Mouse (Mus musculus): Measurements from ENCODE around the gene Stx18. TPM values are rescaled to one million over a fixed set of nuclear protein-coding genes. Genes with fewer than 3 reads are reported as not detected.
A peak's percentile ranks its signal among the peaks of the same experiment; 100 is the strongest.

The Stx18 gene
- polyA plus RNA-seq, 1 experiment from 2014 or later = 45.9 TPM

DNA sequence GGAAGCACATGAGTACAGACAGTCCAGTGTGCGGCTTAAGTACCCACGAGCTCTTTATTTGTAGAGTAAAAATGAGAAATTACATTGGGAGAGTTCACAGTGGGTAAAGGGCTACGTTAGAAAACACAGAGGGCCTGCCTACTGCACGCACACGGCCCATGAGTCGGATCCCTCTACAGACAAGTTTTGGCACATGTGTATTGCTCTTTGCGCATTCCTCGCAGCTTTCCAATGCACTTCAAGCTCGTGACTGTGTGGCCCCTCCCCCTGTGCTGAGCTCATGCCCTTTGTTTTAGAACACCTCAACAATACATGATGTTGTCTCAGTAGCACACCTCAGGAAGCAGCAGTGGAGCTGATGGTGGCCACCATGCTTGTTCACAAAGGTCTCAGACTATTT lies 98.6 kb downstream of the Stx18 start:
- Histone ChIP-seq H3K27me3 (ENCODE audit: insufficient read depth, low read length) (no peaks in the 10 kb centered on the region), H3K4me2 (ENCODE audit: low read length) (no peak overlapping the region), H3K9ac (ENCODE audit: low read depth, low read length) (no peak overlapping the region), H3K4me3 (replicated peaks; ENCODE audit: low read depth, low read length) (no peak overlapping the region), H3K4me1 (replicated peaks; ENCODE audit: insufficient read depth, low read length) (no peaks in the 10 kb centered on the region), H3K27ac (no peak overlapping the region), H3K36me3 (ENCODE audit: insufficient read depth, low read length) (peaks cover 11% of the 10 kb centered on the region; the same call in 1 of the 2 replicates), H3K9me3 (replicated peaks; ENCODE audit: low read length) (no peaks in the 10 kb centered on the region)
- ATAC-seq (replicated peaks; ENCODE audit: low FRiP score, low read depth) = no peak
- no peak for DNase-seq (ENCODE audit: low spot score)
- no peak for TF ChIP-seq CTCF (IDR thresholded peaks at IDR 0.05; ENCODE audit: low read depth)
- 87% methylated on average over 9 of the region's 9 CpGs for WGBS

DNA sequence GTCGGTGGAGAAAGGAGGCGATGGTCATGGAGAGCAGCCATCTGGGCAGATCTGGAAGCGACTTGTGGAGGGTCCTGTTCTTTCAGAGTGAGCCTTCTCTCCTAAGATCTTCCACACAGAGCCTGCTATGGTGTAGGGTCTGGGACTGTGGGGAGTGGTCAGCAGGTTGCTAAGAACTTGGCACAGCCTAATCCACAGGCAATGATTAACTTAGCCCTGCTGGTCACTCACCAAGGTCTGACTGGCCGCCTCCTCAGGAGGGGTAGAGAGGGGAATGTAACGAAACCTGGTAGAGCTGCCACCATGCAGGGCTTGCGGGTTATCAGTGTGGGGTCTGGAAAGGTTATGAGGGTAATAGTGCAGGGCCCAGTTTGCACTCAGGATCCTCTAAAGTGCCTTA lies 102.4 kb downstream of the Stx18 start:
- H3K27ac ChIP-seq = no peak overlapping the region
- H3K4me1 ChIP-seq (replicated peaks; ENCODE audit: insufficient read depth, low read length) = no peaks in the 10 kb centered on the region
- H3K9ac ChIP-seq (ENCODE audit: low read depth, low read length) = no peak overlapping the region
- 75% methylated on average over 6 of the region's 6 CpGs for WGBS
- no peak for TF ChIP-seq CTCF (IDR thresholded peaks at IDR 0.05; ENCODE audit: low read depth)
- H3K9me3 ChIP-seq (replicated peaks; ENCODE audit: low read length) = no peaks in the 10 kb centered on the region
- no peaks in the 10 kb centered on the region for H3K27me3 ChIP-seq (ENCODE audit: insufficient read depth, low read length)
- ATAC-seq (replicated peaks; ENCODE audit: low FRiP score, low read depth) = peak; percentile 67
- no peak overlapping the region for H3K4me3 ChIP-seq (replicated peaks; ENCODE audit: low read depth, low read length)
- peaks cover 14% of the 10 kb centered on the region; the same call in 1 of the 2 replicates for H3K36me3 ChIP-seq (ENCODE audit: insufficient read depth, low read length)
- H3K4me2 ChIP-seq (ENCODE audit: low read length) = no peak overlapping the region
- no peak for DNase-seq (ENCODE audit: low spot score)

- H3K9ac ChIP-seq (ENCODE audit: low read depth, low read length) = no peak overlapping the region
- WGBS = 82% methylated on average over 6 of the region's 6 CpGs
- H3K9me3 ChIP-seq (replicated peaks; ENCODE audit: low read length) = no peaks in the 10 kb centered on the region
- no peak overlapping the region for H3K4me3 ChIP-seq (replicated peaks; ENCODE audit: low read depth, low read length)
- no peaks in the 10 kb centered on the region for H3K27me3 ChIP-seq (ENCODE audit: insufficient read depth, low read length)
- DNase-seq (ENCODE audit: low spot score) (no peak), ATAC-seq (replicated peaks; ENCODE audit: low FRiP score, low read depth) (no peak)
- 0 out of 2 replicates have a peak, but pooled peaks cover 3% of the 10 kb centered on the region for H3K36me3 ChIP-seq (ENCODE audit: insufficient read depth, low read length)
- H3K27ac ChIP-seq = no peak overlapping the region
- no peak overlapping the region for H3K4me2 ChIP-seq (ENCODE audit: low read length)
- TF ChIP-seq CTCF (IDR thresholded peaks at IDR 0.05; ENCODE audit: low read depth) = no peak
- no peaks in the 10 kb centered on the region for H3K4me1 ChIP-seq (replicated peaks; ENCODE audit: insufficient read depth, low read length)
Measured at GRCm38 (mm10) chr5:38146524-38146923, 108.0 kb downstream of the Stx18 start.

DNA sequence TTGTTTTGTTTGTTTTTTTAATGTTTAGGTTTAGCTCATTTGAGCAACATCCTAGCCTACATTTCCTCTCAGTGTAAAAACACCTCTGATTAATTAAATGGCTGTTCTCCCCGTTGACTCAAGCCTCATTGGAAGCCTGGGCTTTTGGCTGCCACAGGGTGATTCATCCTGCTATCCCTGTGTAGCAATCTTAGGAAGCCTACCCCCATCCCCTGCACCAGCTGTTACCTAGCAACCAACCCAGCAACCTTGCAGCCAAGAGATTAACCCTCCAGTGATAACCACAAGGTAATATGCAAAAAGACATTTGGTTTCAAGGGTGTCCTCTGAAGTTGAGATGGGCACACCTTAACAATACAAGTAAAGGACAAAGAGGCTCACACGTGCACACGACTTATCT lies 112.7 kb downstream of the Stx18 start:
- TF ChIP-seq CTCF (IDR thresholded peaks at IDR 0.05; ENCODE audit: low read depth) = no peak
- Histone ChIP-seq H3K9ac (ENCODE audit: low read depth, low read length) (no peak overlapping the region), H3K27ac (no peak overlapping the region), H3K4me2 (ENCODE audit: low read length) (no peak overlapping the region), H3K9me3 (replicated peaks; ENCODE audit: low read length) (no peaks in the 10 kb centered on the region), H3K4me3 (replicated peaks; ENCODE audit: low read depth, low read length) (no peak overlapping the region), H3K36me3 (ENCODE audit: insufficient read depth, low read length) (0 out of 2 replicates have a peak, but pooled peaks cover 5% of the 10 kb centered on the region), H3K4me1 (replicated peaks; ENCODE audit: insufficient read depth, low read length) (no peaks in the 10 kb centered on the region), H3K27me3 (ENCODE audit: insufficient read depth, low read length) (no peaks in the 10 kb centered on the region)
- WGBS = 60% methylated on average over 3 of the region's 3 CpGs
- DNase-seq (ENCODE audit: low spot score) (no peak), ATAC-seq (replicated peaks; ENCODE audit: low FRiP score, low read depth) (no peak)

DNA sequence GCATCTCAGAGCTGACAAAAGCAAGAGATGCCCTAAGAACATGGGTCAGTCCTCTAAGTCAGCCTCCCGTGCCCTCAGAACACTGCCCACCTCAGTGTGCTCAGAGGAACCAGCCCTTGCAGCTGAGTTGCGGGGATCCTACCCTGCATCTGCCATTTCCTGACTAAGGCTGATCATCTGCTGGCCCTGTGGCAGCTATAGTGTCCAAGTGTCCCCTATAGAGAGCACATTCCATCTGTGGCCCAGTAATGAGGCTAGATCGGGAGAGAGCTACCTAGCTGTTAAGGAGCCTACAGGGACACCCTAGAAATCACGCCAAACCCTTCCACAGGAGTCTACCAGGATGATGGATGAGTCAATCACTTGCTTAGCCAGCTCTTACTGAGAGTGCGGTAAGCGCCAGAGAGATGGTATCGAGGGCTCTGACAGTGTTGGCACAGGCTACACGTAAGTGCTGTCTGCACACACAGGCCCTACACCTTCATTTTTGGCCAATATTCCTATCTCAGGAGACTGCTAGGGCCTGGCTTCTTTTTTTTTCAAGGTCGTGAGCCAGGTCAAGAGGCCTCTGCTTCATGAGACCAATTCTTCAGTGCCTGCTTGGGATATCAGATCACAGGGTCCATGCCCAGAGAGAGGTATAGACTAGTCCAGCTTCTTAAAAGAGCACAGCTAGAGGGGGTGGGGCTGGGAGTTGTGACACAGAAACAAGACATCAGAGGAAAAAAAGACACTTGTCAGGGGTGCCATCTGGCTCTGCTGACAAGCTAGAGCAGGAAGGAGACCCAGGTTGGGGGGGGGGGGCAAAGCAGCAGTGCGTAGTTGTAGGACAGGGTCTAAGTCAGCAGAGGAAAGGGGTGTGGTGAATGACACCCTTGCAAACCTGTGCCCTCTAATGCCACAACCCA lies 113.9 kb downstream of the Stx18 start:
- Histone ChIP-seq H3K27me3 (ENCODE audit: insufficient read depth, low read length) (no peaks in the 10 kb centered on the region), H3K27ac (no peak overlapping the region), H3K9ac (ENCODE audit: low read depth, low read length) (no peak overlapping the region), H3K4me2 (ENCODE audit: low read length) (no peak overlapping the region), H3K36me3 (ENCODE audit: insufficient read depth, low read length) (0 out of 2 replicates have a peak, but pooled peaks cover 5% of the 10 kb centered on the region), H3K4me3 (replicated peaks; ENCODE audit: low read depth, low read length) (no peak overlapping the region), H3K4me1 (replicated peaks; ENCODE audit: insufficient read depth, low read length) (no peaks in the 10 kb centered on the region), H3K9me3 (replicated peaks; ENCODE audit: low read length) (no peaks in the 10 kb centered on the region)
- TF ChIP-seq CTCF (IDR thresholded peaks at IDR 0.05; ENCODE audit: low read depth) = no peak
- no peak for DNase-seq (ENCODE audit: low spot score)
- WGBS = 84% methylated on average over 10 of the region's 10 CpGs
- ATAC-seq (replicated peaks; ENCODE audit: low FRiP score, low read depth) = no peak

DNA sequence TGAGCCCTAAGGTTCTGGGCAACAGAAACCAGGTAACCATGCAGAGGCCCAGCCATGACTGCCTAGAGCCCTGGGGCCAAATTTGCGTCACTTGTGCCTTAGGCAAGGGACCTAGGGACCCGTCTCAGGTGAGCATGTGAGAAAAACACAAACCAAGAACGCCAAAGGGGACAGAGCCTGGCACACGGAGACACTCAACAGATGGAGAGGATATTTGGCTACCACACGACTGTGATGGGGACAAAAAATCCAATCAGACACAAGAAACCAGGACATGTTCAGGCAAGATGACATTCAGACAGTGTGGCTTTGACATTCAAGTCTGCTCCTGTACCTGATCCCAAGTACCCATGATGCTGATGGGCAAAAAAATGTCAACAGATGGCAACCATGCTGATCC lies 115.1 kb downstream of the Stx18 start:
- no peak for TF ChIP-seq CTCF (IDR thresholded peaks at IDR 0.05; ENCODE audit: low read depth)
- Histone ChIP-seq H3K27me3 (ENCODE audit: insufficient read depth, low read length) (no peaks in the 10 kb centered on the region), H3K27ac (no peak overlapping the region), H3K9ac (ENCODE audit: low read depth, low read length) (no peak overlapping the region), H3K4me2 (ENCODE audit: low read length) (no peak overlapping the region), H3K9me3 (replicated peaks; ENCODE audit: low read length) (no peaks in the 10 kb centered on the region), H3K36me3 (ENCODE audit: insufficient read depth, low read length) (0 out of 2 replicates have a peak, but pooled peaks cover 5% of the 10 kb centered on the region), H3K4me1 (replicated peaks; ENCODE audit: insufficient read depth, low read length) (no peaks in the 10 kb centered on the region; the same call in 1 of the 2 replicates), H3K4me3 (replicated peaks; ENCODE audit: low read depth, low read length) (no peak overlapping the region)
- WGBS = 95% methylated on average over 5 of the region's 5 CpGs
- no peak for DNase-seq (ENCODE audit: low spot score)
- no peak for ATAC-seq (replicated peaks; ENCODE audit: low FRiP score, low read depth)
